Mouse (Mus musculus): ENCODE data around the gene Tmigd3. TPM values are rescaled to one million over a fixed set of nuclear protein-coding genes. Genes with fewer than 3 reads are reported as not detected.

The Tmigd3 gene
- total and polyA plus RNA-seq, 2 experiments from 2014 or later, result 0.33 TPM; not detected in 1

GRCm38 (mm10) chr3:105846294-105847069, 24.2 kb upstream of the Tmigd3 start:
- TF ChIP-seq CTCF (IDR thresholded peaks at IDR 0.05; ENCODE audit: low read depth), result no peak
- H3K4me3 ChIP-seq (ENCODE audit: low read depth, low read length), result no peak overlapping the region
- no peaks in the 10 kb centered on the region for H3K27me3 ChIP-seq (ENCODE audit: control insufficient read depth, insufficient read depth, low read length)
- no peaks in the 10 kb centered on the region for H3K9me3 ChIP-seq (replicated peaks; ENCODE audit: control insufficient read depth, low read length)
- no peaks in the 10 kb centered on the region for H3K4me1 ChIP-seq (ENCODE audit: control insufficient read depth, insufficient read depth)
- no peak overlapping the region for H3K9ac ChIP-seq (replicated peaks; ENCODE audit: low read depth, low read length)
- H3K4me2 ChIP-seq (ENCODE audit: low read depth, low read length), result no peak overlapping the region
- DNase-seq (ENCODE audit: low spot score) (no peak), ATAC-seq (ENCODE audit: insufficient read depth, low read depth) (no peak)
- WGBS, result 57% methylated on average over 7 of the region's 7 CpGs
- H3K36me3 ChIP-seq (replicated peaks; ENCODE audit: control insufficient read depth, insufficient read depth, low read length), result no peaks in the 10 kb centered on the region
- no peak overlapping the region for H3K27ac ChIP-seq (ENCODE audit: low read depth)

GRCm38 (mm10) chr3:105853781-105854180, 16.9 kb upstream of the Tmigd3 start:
- Histone ChIP-seq H3K27ac (ENCODE audit: low read depth) (no peak overlapping the region), H3K4me1 (ENCODE audit: control insufficient read depth, insufficient read depth) (no peaks in the 10 kb centered on the region), H3K27me3 (ENCODE audit: control insufficient read depth, insufficient read depth, low read length) (no peaks in the 10 kb centered on the region), H3K4me2 (ENCODE audit: low read depth, low read length) (no peak overlapping the region), H3K9me3 (replicated peaks; ENCODE audit: control insufficient read depth, low read length) (no peaks in the 10 kb centered on the region), H3K4me3 (ENCODE audit: low read depth, low read length) (no peak overlapping the region), H3K36me3 (replicated peaks; ENCODE audit: control insufficient read depth, insufficient read depth, low read length) (no peaks in the 10 kb centered on the region), H3K9ac (replicated peaks; ENCODE audit: low read depth, low read length) (no peak overlapping the region)
- ATAC-seq (ENCODE audit: insufficient read depth, low read depth), result no peak
- TF ChIP-seq EP300 (IDR thresholded peaks at IDR 0.05; ENCODE audit: low read depth), result no peak
- no peak for TF ChIP-seq CTCF (IDR thresholded peaks at IDR 0.05; ENCODE audit: low read depth)
- no peak for DNase-seq (ENCODE audit: low spot score)
- WGBS, result 74% methylated on average over 8 of the region's 8 CpGs

GRCm38 (mm10) chr3:105854786-105855185, 15.9 kb upstream of the Tmigd3 start:
- WGBS, result 85% methylated on average over 4 of the region's 4 CpGs
- Histone ChIP-seq H3K9me3 (replicated peaks; ENCODE audit: control insufficient read depth, low read length) (no peaks in the 10 kb centered on the region), H3K4me1 (ENCODE audit: control insufficient read depth, insufficient read depth) (no peaks in the 10 kb centered on the region), H3K27me3 (ENCODE audit: control insufficient read depth, insufficient read depth, low read length) (no peaks in the 10 kb centered on the region), H3K4me3 (ENCODE audit: low read depth, low read length) (no peak overlapping the region), H3K36me3 (replicated peaks; ENCODE audit: control insufficient read depth, insufficient read depth, low read length) (no peaks in the 10 kb centered on the region), H3K27ac (ENCODE audit: low read depth) (no peak overlapping the region), H3K9ac (replicated peaks; ENCODE audit: low read depth, low read length) (no peak overlapping the region), H3K4me2 (ENCODE audit: low read depth, low read length) (no peak overlapping the region)
- no peak for DNase-seq (ENCODE audit: low spot score)
- TF ChIP-seq EP300 (IDR thresholded peaks at IDR 0.05; ENCODE audit: low read depth) (no peak), CTCF (IDR thresholded peaks at IDR 0.05; ENCODE audit: low read depth) (no peak)
- no peak for ATAC-seq (ENCODE audit: insufficient read depth, low read depth)

- no peak overlapping the region for H3K27ac ChIP-seq (ENCODE audit: low read depth)
- ATAC-seq (ENCODE audit: insufficient read depth, low read depth), result no peak
- no peak overlapping the region for H3K9ac ChIP-seq (replicated peaks; ENCODE audit: low read depth, low read length)
- no peak for TF ChIP-seq EP300 (IDR thresholded peaks at IDR 0.05; ENCODE audit: low read depth)
- no peak for TF ChIP-seq CTCF (IDR thresholded peaks at IDR 0.05; ENCODE audit: low read depth)
- no peaks in the 10 kb centered on the region for H3K9me3 ChIP-seq (replicated peaks; ENCODE audit: control insufficient read depth, low read length)
- no peak for DNase-seq (ENCODE audit: low spot score)
- WGBS, result 58% methylated on average over 5 of the region's 5 CpGs
- no peak overlapping the region for H3K4me2 ChIP-seq (ENCODE audit: low read depth, low read length)
- H3K36me3 ChIP-seq (replicated peaks; ENCODE audit: control insufficient read depth, insufficient read depth, low read length), result no peaks in the 10 kb centered on the region
- no peak overlapping the region for H3K4me3 ChIP-seq (ENCODE audit: low read depth, low read length)
- H3K27me3 ChIP-seq (ENCODE audit: control insufficient read depth, insufficient read depth, low read length), result no peaks in the 10 kb centered on the region
- H3K4me1 ChIP-seq (ENCODE audit: control insufficient read depth, insufficient read depth), result no peaks in the 10 kb centered on the region
These were observed 13.2 kb upstream of the Tmigd3 start for GRCm38 (mm10) chr3:105857513-105857912.

- WGBS, result 51% methylated on average over 7 of the region's 7 CpGs
- no peak overlapping the region for H3K4me2 ChIP-seq (ENCODE audit: low read depth, low read length)
- no peak overlapping the region for H3K4me3 ChIP-seq (ENCODE audit: low read depth, low read length)
These were observed 8.8 kb upstream of the Tmigd3 start for GRCm38 (mm10) chr3:105861747-105862366.

More at GRCm38 (mm10) chr3:105861747-105862366, 8.8 kb upstream of the Tmigd3 start:
- DNase-seq (ENCODE audit: low spot score) (no peak), ATAC-seq (ENCODE audit: insufficient read depth, low read depth) (no peak)
- Histone ChIP-seq H3K27ac (ENCODE audit: low read depth) (no peak overlapping the region), H3K9ac (replicated peaks; ENCODE audit: low read depth, low read length) (no peak overlapping the region), H3K4me1 (ENCODE audit: control insufficient read depth, insufficient read depth) (peaks cover 7% of the 10 kb centered on the region; the same call in 1 of the 2 replicates), H3K36me3 (replicated peaks; ENCODE audit: control insufficient read depth, insufficient read depth, low read length) (no peaks in the 10 kb centered on the region), H3K9me3 (replicated peaks; ENCODE audit: control insufficient read depth, low read length) (no peaks in the 10 kb centered on the region), H3K27me3 (ENCODE audit: control insufficient read depth, insufficient read depth, low read length) (no peaks in the 10 kb centered on the region)
- no peak for TF ChIP-seq EP300 (IDR thresholded peaks at IDR 0.05; ENCODE audit: low read depth)
- TF ChIP-seq CTCF (IDR thresholded peaks at IDR 0.05; ENCODE audit: low read depth), result no peak
